Mouse (Mus musculus): ENCODE data around the gene Mrto4. TPM values are rescaled to one million over a fixed set of nuclear protein-coding genes. Genes with fewer than 3 reads are reported as not detected.
"Not testable (repeated sequence)": the region's sequence is repeated elsewhere in the genome, so short reads cannot be mapped to it uniquely, and the experiment has no call there.

Gene Mrto4
- total RNA-seq (2015) (150 and 154 TPM in 2 replicates), total RNA-seq (2017) (72.2 and 75.9 TPM in 2 replicates)

GRCm38 (mm10) chr4:139351931-139352711, at the start of gene Mrto4, which contains the start of the genes Emc1 and Ubr4:
Gene Mrto4 (minus strand): TSS chr4:139352576.
Gene Emc1 (plus strand): TSS chr4:139352587.
Gene Ubr4 (plus strand): TSS chr4:139352609.
- ATAC-seq (replicated peaks; ENCODE audit: poor library complexity), result peak; percentile 93

- no peak for ATAC-seq (replicated peaks; ENCODE audit: poor library complexity)
Observed at GRCm38 (mm10) chr4:139400487-139400886, 48.1 kb upstream of the Mrto4 start.

- ATAC-seq (replicated peaks; ENCODE audit: poor library complexity), result peak; percentile 54
Observed at GRCm38 (mm10) chr4:139395431-139395830, 43.1 kb upstream of the Mrto4 start.

GRCm38 (mm10) chr4:139389557-139389956, 37.2 kb upstream of the Mrto4 start:
- ATAC-seq (replicated peaks; ENCODE audit: poor library complexity), result no peak

GRCm38 (mm10) chr4:139386869-139387319, 34.5 kb upstream of the Mrto4 start:
- ATAC-seq (replicated peaks; ENCODE audit: poor library complexity), result no peak

- not testable (repeated sequence) for ATAC-seq (replicated peaks; ENCODE audit: poor library complexity)
Observed at GRCm38 (mm10) chr4:139385841-139386240, 33.5 kb upstream of the Mrto4 start.

GRCm38 (mm10) chr4:139382231-139382630, 29.9 kb upstream of the Mrto4 start:
- ATAC-seq (replicated peaks; ENCODE audit: poor library complexity), result peak; percentile 22

GRCm38 (mm10) chr4:139381452-139381845, 29.1 kb upstream of the Mrto4 start:
- ATAC-seq (replicated peaks; ENCODE audit: poor library complexity), result no peak

- ATAC-seq (replicated peaks; ENCODE audit: poor library complexity), result peak; percentile 32
Observed at GRCm38 (mm10) chr4:139380775-139381451, 28.5 kb upstream of the Mrto4 start.

GRCm38 (mm10) chr4:139380207-139380748, 27.9 kb upstream of the Mrto4 start:
- ATAC-seq (replicated peaks; ENCODE audit: poor library complexity), result peak; percentile 89

- no peak for ATAC-seq (replicated peaks; ENCODE audit: poor library complexity)
Observed at GRCm38 (mm10) chr4:139379719-139380118, 27.3 kb upstream of the Mrto4 start.

- ATAC-seq (replicated peaks; ENCODE audit: poor library complexity), result no peak
Observed at GRCm38 (mm10) chr4:139373531-139373930, 21.2 kb upstream of the Mrto4 start.

- ATAC-seq (replicated peaks; ENCODE audit: poor library complexity), result no peak
Observed at GRCm38 (mm10) chr4:139373130-139373529, 20.8 kb upstream of the Mrto4 start.

- ATAC-seq (replicated peaks; ENCODE audit: poor library complexity), result no peak
Observed at GRCm38 (mm10) chr4:139368038-139368437, 15.7 kb upstream of the Mrto4 start.

GRCm38 (mm10) chr4:139367336-139367735, 15.0 kb upstream of the Mrto4 start:
- no peak for ATAC-seq (replicated peaks; ENCODE audit: poor library complexity)

GRCm38 (mm10) chr4:139360761-139361548, 8.6 kb upstream of the Mrto4 start:
- ATAC-seq (replicated peaks; ENCODE audit: poor library complexity), result peak; percentile 75

- ATAC-seq (replicated peaks; ENCODE audit: poor library complexity), result no peak
Observed at GRCm38 (mm10) chr4:139357211-139357610, 4.8 kb upstream of the Mrto4 start.

- peak; percentile 15; the same call in 1 of the 2 replicates for ATAC-seq (replicated peaks; ENCODE audit: poor library complexity)
Observed at GRCm38 (mm10) chr4:139352832-139353231, 456 bp upstream of the Mrto4 start.

- ATAC-seq (replicated peaks; ENCODE audit: poor library complexity), result no peak
Observed at GRCm38 (mm10) chr4:139345416-139346019, 6.9 kb downstream of the Mrto4 start.

GRCm38 (mm10) chr4:139343718-139344117, 8.7 kb downstream of the Mrto4 start:
- ATAC-seq (replicated peaks; ENCODE audit: poor library complexity), result 0 out of 2 replicates have a peak, but pooled peaks have one; percentile 17
